Mouse (Mus musculus) retina, adult 2 months (tissue): ENCODE results near the gene Tmem39b.

Source experiments
- DNase-seq: peaks from one replicate; pipeline ENCODE4 v3.0.0-alpha.2; 2012; ENCODE audit warnings: low read depth, low spot score

Gene Tmem39b

DNA sequence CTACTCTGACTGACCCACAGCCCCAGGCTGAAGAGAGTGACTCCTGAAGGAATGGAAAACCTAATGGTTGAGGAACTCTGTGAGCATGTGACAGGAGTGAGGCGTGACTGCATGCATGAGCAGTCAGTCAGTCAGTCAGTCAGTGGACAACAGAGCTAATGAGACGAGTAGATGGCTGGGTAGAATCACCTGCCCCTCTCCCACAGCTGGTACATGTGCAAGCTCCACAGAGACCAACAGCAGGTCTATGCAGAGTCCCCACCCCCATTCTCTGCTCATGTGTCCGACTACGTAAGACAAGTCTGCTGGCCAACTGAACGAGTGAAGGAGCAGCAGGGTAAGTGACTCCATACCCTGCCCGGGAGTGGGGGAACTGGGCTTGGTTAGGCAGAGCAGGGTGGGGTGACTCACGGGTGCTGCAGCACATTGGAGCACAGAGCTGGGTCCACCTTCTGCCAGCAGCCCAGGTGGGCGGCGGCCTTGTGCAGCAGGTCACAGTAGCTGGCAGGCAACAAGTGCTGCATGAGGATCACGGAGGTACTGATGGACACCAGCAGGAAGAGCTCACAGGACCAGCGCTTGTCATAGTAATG lies 12.6 kb downstream of the Tmem39b start:
- no peak for DNase-seq

DNA sequence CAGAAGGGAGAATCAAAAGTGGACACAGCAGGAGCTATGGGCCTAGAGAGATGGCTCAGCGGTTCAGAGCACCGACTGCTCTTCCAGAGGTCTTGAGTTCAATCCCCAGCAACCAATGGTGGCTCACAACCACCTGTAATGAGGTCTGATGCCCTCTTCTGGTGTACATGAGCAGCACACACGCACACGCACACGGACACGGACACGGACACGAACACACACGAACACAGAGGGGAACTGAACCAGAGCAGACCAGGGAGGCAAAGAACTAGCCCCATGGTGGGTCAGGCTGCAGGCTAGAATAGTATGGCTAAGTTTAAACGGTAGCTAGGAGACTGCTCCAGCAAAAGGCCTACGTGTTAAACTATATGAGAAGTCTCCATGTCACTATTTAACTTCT lies 14.8 kb downstream of the Tmem39b start:
- DNase-seq: no peak

DNA sequence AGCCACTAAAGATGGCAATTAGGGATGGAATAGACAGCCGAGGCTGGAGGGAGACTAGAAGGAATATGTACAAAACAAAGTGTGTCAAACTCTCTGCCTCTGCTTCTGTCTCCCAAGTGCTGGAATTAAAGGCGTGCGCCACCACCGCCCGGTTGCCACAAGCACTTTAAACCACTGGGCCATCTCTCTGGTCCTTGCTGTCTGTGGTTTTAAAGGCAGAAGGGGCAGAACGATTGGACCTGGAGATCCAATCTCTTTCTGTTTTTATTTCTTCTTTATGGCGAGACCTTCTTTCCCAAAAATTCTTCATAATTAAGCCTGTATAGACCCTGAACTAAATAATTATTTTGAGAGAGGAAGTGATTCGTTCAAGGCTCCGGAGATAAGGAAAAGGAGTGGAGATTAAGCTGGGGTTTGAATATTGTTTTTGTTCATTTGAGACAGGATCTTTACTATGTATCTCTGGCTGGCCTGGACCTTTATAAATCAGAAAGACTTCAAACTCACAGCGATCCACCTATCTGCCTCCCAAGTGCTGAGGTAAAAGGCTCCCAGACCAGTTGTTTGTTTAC lies 23.7 kb downstream of the Tmem39b start:
- DNase-seq: no peak

DNA sequence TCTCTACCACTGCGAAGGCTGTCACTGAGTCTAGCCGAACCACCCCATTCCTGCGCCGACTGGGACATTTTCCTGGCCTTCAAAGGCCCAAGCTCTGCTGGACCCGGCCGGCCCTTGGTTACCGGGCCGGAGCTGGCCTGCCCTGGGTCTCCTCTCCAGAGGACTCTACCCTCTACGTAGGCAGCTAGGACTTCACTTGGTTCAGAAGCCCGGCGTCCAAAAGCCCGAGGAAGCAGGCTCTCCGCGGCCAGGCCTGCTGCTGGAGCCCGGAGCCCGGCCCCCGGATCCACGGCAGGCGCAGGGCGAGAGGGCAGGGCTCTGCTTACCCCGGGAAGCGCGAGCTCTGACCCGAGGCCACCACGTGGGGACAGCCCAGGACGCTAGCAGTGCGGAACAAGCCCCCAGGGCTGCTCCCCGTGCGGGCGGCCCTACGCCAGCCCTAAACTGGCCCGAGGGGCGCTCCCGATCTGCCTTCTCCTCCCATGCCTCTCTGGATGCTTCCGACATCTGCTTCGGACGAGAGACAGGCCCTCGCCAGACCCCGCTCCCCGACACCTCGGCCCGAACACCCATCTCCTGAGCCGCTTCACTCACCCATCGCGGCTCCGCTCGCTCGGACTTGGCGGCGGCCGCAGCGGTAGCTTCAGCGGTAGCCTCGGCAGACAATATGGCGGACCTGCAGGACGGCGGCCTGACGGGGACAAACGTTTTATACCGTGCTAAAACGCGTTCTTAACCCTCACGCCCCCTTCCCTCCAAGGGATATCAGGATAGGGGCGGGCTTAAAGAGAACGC lies 24.4 kb downstream of the Tmem39b start, which contains the start of gene Kpna6:
Gene Kpna6, minus strand, starts transcription at position 685 of the 795 bp plus-strand sequence.
- DNase-seq: peak; percentile 79

DNA sequence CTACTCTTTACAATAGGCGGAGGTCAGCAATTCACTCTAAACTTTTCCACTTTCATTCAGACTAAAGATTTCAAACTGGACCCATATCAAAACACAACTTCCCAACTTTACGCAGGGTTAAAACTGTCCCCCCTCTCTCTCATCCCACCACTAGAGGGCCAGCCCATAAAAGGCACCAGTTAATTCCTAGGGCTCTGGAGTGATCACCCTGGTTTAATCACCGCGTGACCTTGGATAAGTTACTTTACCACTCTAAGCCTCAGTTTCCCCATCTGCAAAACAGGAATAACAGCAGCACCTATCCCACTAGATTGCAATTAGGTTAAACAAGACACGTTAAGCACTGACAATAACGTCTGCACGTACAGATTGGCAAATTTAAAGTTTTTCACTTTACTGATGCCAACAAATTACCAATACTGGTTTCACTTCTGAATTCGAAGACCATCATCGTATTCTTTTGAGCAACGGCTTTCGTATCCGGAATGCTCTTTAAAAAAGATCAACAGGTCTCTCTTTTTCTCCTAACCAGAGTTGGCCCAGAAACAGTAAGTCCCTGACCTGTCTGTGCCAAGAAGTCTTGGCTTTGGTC lies 25.1 kb downstream of the Tmem39b start:
- no peak for DNase-seq

DNA sequence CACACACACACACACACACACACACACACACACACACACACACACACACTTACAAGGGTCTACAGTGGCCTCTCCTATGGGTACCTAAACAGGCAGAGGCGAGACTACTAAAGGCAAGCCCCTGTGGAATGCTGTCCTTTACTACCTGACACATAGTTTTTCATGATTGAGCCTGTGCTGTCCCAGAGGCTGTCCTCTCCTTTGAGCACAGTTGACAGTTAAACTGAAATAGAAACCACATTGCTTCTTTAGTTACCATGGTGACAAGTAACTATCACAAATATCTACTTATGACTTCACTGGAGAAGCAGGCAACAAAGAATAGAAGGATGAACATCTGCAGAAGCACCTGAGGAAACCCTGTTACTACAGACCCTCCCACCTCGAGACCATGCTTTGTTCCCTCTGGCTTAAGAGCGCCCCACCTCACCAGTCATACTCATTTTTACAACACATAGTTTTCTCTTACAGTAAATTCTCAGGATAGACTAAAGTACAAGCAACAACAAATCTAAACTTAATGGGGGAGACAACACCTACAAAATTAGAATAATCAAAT lies 34.3 kb downstream of the Tmem39b start:
- DNase-seq: no peak

DNA sequence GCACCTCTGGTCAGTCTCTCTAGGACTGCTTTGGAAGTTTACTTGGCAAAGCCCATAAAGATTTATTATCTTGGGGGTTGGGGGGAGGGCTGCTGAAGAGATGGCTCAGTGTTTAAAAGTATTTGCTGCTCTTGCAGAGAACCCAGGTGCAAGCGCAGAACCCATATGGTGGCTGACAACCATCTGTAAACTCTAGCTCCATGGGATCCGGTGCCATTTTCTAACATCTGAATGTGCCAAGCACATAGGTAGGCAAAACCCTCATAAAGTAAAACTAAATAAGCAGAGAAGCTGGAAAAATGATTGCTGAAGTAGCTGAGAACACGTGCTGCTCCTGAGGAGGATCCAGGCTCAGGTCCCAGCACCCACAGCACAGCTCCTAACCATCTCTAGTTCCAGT lies 35.1 kb downstream of the Tmem39b start:
- DNase-seq: no peak

DNA sequence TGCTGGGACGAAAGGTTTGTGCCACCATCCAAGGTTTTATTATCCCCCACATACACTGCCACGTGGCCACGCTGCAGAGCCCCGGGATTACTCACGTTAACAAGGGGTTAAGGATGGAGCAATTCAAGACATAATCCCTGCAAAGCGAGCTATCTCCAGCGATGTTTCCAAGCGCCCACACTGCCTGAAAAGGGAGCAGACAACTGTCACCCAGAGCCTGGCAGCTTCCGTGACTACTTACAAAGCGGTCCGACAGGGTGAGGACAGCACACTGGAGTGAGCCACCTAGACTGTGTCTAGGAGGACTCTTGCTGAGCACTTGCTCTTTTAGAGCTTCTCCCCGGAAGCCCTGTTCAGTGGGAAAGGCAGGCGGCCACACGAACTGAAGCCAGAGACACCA lies 41.9 kb downstream of the Tmem39b start:
- no peak for DNase-seq

DNA sequence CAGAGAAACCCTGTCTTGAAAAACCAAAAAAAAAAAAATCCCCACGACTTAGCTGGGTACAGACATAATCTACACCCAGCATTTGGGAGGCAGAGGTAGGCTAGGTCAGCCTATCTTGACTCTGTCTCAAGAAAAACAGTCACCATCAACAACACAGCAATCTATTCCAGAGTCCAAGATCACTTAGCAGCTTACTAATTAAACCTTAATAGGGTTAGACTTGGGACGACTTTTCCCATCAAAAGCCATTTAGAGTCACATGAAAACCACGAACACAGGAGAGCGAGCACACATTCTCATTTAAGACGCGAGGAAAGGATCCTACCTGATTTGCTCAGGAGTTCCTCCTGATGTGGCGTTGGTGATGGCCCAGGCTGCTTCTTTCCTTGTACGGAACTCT lies 46.3 kb downstream of the Tmem39b start:
- DNase-seq: no peak

DNA sequence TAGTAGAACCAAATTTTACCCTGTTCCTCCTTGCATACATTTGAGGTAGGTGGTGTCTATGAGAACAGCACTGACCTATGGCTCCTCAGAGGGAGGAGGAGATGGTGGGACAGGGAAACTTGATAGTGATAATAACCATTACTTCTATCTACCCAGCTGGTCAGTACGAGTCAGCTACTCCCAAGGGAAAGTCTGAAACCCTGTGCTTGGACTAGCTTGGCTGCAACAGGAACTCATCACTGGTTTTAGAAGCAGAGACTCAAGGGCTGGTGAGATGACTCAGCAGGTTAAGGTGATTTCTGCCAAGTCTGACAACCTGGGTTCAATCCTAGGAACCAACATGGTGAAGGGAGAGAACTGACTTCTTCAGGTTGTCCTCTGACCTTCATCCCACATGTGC lies 48.0 kb downstream of the Tmem39b start:
- DNase-seq: no peak

DNA sequence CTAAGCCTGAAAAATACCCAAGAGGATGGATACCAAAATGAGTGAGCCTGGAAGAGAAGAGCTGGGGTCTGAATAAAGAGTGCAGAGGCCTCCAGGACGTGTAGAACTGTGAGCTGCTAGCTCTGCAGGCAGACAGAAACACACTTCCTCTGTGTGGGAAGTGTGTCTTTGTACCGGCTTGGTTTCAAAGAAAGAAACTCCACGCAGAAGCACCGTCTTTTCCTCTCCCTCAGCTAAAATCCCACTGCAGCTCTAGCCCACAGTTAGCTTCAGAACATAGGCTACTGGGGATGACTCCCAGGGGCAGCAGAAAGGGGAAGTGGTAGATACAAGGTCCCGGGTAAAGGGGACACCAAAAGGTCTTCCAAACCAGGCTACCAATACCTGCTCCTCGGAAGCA lies 51.4 kb downstream of the Tmem39b start:
- no peak for DNase-seq

DNA sequence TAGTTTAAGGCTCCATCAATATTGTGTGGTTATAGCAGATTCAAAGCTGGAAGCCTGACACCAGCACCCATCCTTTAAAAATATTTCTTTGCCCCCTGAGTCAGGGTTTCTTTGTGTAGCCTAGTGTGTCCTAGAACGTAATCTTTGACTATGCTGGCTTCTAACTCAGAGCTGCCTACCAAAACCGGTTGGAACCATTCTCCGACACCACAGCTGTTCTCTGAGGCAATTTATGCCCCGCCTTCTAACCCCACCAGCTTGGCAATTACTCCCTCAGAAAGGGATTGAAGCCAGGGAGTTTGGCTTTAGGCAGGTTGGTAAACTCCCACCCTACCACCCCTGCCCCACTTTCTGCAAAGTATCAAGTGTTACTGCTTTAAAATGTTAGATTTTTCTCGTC lies 54.9 kb downstream of the Tmem39b start:
- DNase-seq: no peak

DNA sequence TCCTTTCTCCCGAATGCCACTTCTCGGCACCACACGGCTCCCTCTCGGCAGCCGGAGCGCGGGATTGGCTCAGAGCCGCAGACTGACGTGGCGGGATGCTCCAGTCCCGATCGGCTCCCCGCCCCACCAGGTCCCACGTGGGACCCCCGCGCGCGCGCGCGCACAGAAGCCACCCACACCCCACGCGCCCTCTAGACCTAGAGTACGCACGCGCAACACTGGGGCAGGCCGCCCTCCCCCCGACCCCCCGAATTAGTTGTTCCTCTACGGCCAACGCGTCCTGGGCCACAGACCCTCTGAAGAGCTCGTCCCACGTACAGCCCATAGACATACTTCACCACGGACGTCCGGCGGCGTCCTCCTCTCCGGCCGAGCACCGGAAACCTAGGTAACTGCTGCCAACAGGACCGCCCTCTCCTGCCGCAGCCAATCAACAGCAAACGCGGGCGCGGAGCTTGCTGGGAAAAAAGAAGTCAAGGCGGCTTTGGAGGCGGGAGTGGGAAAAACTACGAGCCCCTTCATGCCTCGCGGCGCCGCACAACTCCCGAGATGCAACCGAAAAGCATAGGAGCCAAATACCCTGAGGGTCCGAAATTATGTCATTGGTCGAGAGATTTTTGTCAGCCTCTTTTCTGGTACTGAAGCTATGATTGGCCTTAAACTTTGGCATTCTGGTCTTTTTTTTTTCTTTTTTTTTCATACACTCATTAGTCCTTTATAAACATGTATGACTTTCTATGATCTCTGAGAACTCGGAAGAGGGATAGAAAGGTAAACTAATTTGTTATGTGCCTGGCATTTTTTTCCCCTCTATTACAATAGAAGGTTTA lies 55.8 kb downstream of the Tmem39b start, which contains the start of gene Txlna:
Gene Txlna, minus strand, starts transcription at position 428 of the 830 bp plus-strand sequence.
- peak; percentile 90 for DNase-seq

DNA sequence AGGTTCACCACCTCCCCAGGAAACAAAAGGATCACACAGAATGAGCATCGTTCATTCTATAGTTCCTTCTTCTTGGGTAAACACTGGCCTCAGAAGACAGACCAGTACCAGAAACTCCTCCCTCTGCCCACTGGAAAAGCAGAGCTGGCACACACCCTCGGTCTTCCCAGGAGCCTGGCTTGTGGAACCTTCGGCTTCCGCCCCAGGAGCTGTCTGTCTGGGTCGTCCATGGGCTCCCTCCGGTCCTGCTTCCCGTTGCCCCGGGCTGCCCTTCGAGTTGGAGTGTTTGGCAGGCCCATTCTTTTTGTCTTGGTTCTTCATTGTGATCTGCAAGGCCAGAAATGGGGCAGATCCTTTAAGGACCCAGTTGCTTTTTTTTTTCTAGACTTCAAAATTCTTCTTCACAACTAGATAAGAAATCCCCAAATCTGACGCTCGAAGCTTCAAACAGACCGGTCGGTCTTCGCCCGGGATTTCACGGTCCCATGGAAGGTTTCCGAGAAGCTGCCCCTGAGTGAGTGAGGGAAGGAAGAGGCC lies 56.5 kb downstream of the Tmem39b start:
- DNase-seq: no peak

DNA sequence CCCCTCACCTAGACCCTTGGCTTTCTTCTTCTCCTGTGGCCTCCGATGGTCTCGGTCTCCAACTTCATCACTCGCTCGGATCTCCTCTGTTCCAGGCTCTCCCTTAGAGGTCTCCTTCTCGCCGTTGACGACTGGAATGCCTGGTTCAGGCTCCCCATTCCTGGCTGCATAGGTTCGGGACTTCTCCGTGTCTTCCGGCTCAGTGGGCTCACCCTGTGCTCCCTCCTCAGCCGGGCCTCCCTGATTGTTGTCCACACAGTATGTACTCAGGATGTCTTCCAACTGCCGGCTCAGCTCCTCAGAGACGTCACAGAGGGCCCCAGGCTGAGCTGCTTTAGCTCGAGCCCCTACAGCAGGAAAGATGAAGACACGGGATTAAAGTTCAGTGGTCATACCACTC lies 57.4 kb downstream of the Tmem39b start:
- DNase-seq: no peak

DNA sequence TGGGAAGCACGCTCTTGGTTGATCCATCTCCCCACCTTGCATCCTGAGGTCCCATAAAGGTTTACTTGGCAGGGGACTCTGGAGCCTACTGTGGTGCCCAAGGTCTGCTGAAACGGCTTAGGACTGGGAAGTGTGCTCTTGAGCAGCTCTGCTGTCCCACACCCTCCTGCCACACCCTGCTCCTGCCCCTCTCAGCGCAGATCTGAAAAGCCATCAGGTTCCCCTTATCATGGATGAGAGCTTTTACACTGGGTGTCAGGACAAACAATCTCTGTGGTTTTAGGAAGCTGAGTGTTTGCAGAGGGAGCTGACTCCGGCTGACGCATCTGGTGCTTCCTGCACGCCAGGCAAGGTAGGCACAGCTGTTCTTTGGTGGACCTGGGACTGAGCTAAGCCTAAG lies 62.8 kb downstream of the Tmem39b start:
- DNase-seq: no peak

DNA sequence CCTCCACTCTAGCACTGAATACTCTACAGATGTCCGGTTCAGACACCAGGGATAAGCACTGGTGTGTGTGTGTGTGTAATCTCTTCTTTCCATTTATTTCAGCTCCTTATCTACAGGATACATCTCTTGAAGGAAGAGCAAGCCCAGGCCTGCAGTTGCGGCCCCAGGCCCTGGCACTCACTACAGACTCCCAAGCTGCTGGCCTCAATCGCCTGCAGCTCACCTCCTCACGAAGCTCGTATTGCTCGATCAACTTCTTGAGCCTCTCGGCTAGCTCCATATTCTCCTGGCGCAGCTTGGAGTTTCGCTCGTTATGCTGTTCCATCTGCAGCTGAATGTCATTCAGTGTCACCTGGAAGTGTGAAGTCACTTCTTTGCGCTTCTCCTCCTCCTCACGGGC lies 64.8 kb downstream of the Tmem39b start:
- no peak for DNase-seq

DNA sequence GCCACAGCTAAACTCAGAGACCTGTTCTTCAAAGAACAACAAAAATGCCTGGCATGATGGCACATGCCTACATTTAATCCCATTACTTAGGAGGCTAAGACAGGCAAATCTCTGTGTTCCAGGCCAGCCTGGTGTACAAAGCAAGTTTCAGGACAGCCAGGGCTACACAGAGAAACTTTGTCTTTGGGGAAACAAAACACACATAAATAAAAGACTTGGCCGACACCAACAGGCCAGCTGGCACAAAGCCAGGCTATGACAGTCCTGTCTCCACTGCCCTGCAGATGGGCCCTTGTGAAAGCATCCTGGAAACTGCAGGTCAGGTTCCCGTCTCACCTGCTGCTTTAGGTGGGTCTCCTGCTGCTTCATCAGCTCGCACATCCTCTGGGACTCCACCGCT lies 65.7 kb downstream of the Tmem39b start:
- DNase-seq: no peak
